Mouse (Mus musculus) MEL (cell line): ENCODE measurements around the gene Ywhab. TPM values are rescaled to one million over a fixed set of nuclear protein-coding genes. Genes with fewer than 3 reads are reported as not detected.

Experiments
- DNase-seq: peaks from one replicate; pipeline ENCODE4 v3.0.0; 2011; ENCODE audit warnings: low read depth, low spot score
- H3K27ac ChIP-seq: 2 replicates; pipeline ENCODE4 v1.5.1; 2012; ENCODE audit warnings: low read depth, mild to moderate bottlenecking, control low read depth, low read length, moderate library complexity; ENCODE audit not compliant: control insufficient read depth
- H3K27me3 ChIP-seq, 2 experiments: fragments of 150-350 bp in 1 of 2; sonication (generic) in 1 of 2; 2 replicates each; pipeline ENCODE4 v1.6.1; 2012; ENCODE audit warnings: low read length in 2 of 2, mild to moderate bottlenecking in 2 of 2, improper control_type of control experiment in 1 of 2, moderate library complexity in 1 of 2; ENCODE audit not compliant: insufficient read depth in 2 of 2, control insufficient read depth in 1 of 2
- H3K36me3 ChIP-seq, 2 experiments: 2 replicates each; pipeline ENCODE4 v1.6.1; 2012 to 2014; ENCODE audit warnings: low read length in 2 of 2, improper control_type of control experiment in 1 of 2, inconsistent platforms in 1 of 2, mild to moderate bottlenecking in 1 of 2; ENCODE audit not compliant: insufficient read depth in 2 of 2, control insufficient read depth in 1 of 2
- H3K4me1 ChIP-seq, 2 experiments: fragments of 150-350 bp in 1 of 2; sonication (generic) in 1 of 2; 2 replicates each; pipeline ENCODE4 v1.6.1; 2012; ENCODE audit warnings: low read length in 2 of 2, improper control_type of control experiment in 1 of 2, mild to moderate bottlenecking in 1 of 2; ENCODE audit not compliant: insufficient read depth in 2 of 2, control insufficient read depth in 1 of 2
- H3K4me3 ChIP-seq, 2 experiments: fragments of 150-350 bp in 1 of 2; sonication (generic) in 1 of 2; 2 replicates each; pipeline ENCODE4 v1.5.1; 2012; ENCODE audit warnings: low read depth in 2 of 2, low read length in 2 of 2, mild to moderate bottlenecking in 2 of 2, moderate library complexity in 2 of 2, control low read depth in 1 of 2, improper control_type of control experiment in 1 of 2; ENCODE audit not compliant: control insufficient read depth in 1 of 2, insufficient read depth in 1 of 2
- H3K79me2 ChIP-seq: 2 replicates; pipeline ENCODE4 v1.6.1; 2012; ENCODE audit warnings: mild to moderate bottlenecking, low read length, moderate library complexity; ENCODE audit not compliant: control insufficient read depth, poor library complexity, insufficient read depth
- H3K9ac ChIP-seq: 2 replicates; pipeline ENCODE4 v1.6.1; 2012; ENCODE audit warnings: low read depth, mild to moderate bottlenecking, control low read depth, low read length, moderate library complexity; ENCODE audit not compliant: control insufficient read depth, poor library complexity, severe bottlenecking
- H3K9me3 ChIP-seq: fragments of 150-350 bp; sonication (generic); replicated peaks from 2 replicates; pipeline ENCODE4 v1.6.1; 2012; ENCODE audit warnings: mild to moderate bottlenecking, low read length, improper control_type of control experiment, moderate library complexity; ENCODE audit not compliant: insufficient read depth
- CHD2 ChIP-seq: IDR thresholded peaks from 2 replicates; pipeline ENCODE4 v1.6.1; 2011; ENCODE audit warnings: low read length, improper control_type of control experiment
- CTCF ChIP-seq, 3 experiments: IDR thresholded peaks in 2 of 3; conservative IDR thresholded peaks in 1 of 3; 2 replicates each; pipeline ENCODE4 v1.5.1; 2011 to 2012; ENCODE audit warnings: low read length in 3 of 3, low read depth in 2 of 3, mild to moderate bottlenecking in 2 of 3, improper control_type of control experiment in 1 of 3, inconsistent platforms in 1 of 3, mixed read lengths in 1 of 3, moderate library complexity in 1 of 3; ENCODE audit not compliant: control insufficient read depth in 1 of 3, insufficient read depth in 1 of 3, poor library complexity in 1 of 3, severe bottlenecking in 1 of 3
- GATA1 ChIP-seq: IDR thresholded peaks from 2 replicates; pipeline ENCODE4 v1.6.1; 2011; ENCODE audit warnings: low read depth, low read length, improper control_type of control experiment
- JUND ChIP-seq: IDR thresholded peaks from 2 replicates; pipeline ENCODE4 v1.6.1; 2011; ENCODE audit warnings: low read depth, mild to moderate bottlenecking, improper control_type of control experiment, low read length
- KAT2A ChIP-seq: conservative IDR thresholded peaks from 2 replicates; pipeline ENCODE4 v1.6.1; 2012; ENCODE audit warnings: low read depth, low read length, improper control_type of control experiment, inconsistent platforms
- MYB ChIP-seq: IDR thresholded peaks from 2 replicates; pipeline ENCODE4 v1.6.1; 2011; ENCODE audit warnings: mild to moderate bottlenecking, low read depth, low read length, improper control_type of control experiment
- POLR2A ChIP-seq, 2 experiments: IDR thresholded peaks; 2 replicates each; pipeline ENCODE4 v1.6.1; 2011 to 2012; ENCODE audit warnings: low read length in 2 of 2, mild to moderate bottlenecking in 2 of 2, control low read depth in 1 of 2, improper control_type of control experiment in 1 of 2, low read depth in 1 of 2, moderate library complexity in 1 of 2; ENCODE audit not compliant: control insufficient read depth in 1 of 2, insufficient read depth in 1 of 2, poor library complexity in 1 of 2
- POLR2AphosphoS5 ChIP-seq: IDR thresholded peaks from 2 replicates; pipeline ENCODE4 v1.6.1; 2012; ENCODE audit warnings: low read depth, borderline replicate concordance, mild to moderate bottlenecking, inconsistent platforms, low read length, moderate library complexity, mixed read lengths
- RAD21 ChIP-seq: IDR thresholded peaks from 2 replicates; pipeline ENCODE4 v1.6.1; 2011; ENCODE audit warnings: mild to moderate bottlenecking, low read depth, low read length, improper control_type of control experiment
- RCOR1 ChIP-seq: IDR thresholded peaks from 2 replicates; pipeline ENCODE4 v1.6.1; 2012; ENCODE audit warnings: low read depth, mild to moderate bottlenecking, inconsistent platforms, low read length, improper control_type of control experiment
- SIN3A ChIP-seq: IDR thresholded peaks from 2 replicates; pipeline ENCODE4 v1.6.1; 2012; ENCODE audit warnings: low read length, improper control_type of control experiment, inconsistent platforms
- SMC3 ChIP-seq: IDR thresholded peaks from 2 replicates; pipeline ENCODE4 v1.6.1; 2011; ENCODE audit warnings: low read depth, low read length, improper control_type of control experiment
- TBP ChIP-seq: IDR thresholded peaks from 2 replicates; pipeline ENCODE4 v1.8.0; 2011; ENCODE audit warnings: low read depth, low read length, improper control_type of control experiment
- USF1 ChIP-seq: IDR thresholded peaks from 2 replicates; pipeline ENCODE4 v1.6.1; 2014; ENCODE audit warnings: low read depth, mild to moderate bottlenecking, inconsistent platforms, low read length, improper control_type of control experiment, moderate library complexity
- ZC3H11A ChIP-seq: IDR thresholded peaks from 2 replicates; pipeline ENCODE4 v1.6.1; 2012; ENCODE audit warnings: low read depth, mild to moderate bottlenecking, inconsistent platforms, low read length, improper control_type of control experiment
- ZKSCAN1 ChIP-seq: IDR thresholded peaks from 2 replicates; pipeline ENCODE4 v1.6.1; 2012; ENCODE audit warnings: low read depth, mild to moderate bottlenecking, inconsistent platforms, low read length, improper control_type of control experiment, moderate library complexity
- ZNF384 ChIP-seq: IDR thresholded peaks from 2 replicates; pipeline ENCODE4 v1.6.1; 2012; ENCODE audit warnings: low read depth, mild to moderate bottlenecking, inconsistent platforms, low read length, improper control_type of control experiment
- polyA plus RNA-seq, 2 experiments: library from polyadenylated mRNA; stranded (reverse) in 1 of 2; unstranded in 1 of 2; fragments of >175 nt in 1 of 2; fragments of >200 nt in 1 of 2; gene quantifications; 2 replicates each; pipeline versions ENCODE4 v1.2.1 to v1.2.4; 2012; ENCODE audit warnings: low replicate concordance in 2 of 2, low read depth in 1 of 2; ENCODE audit not compliant: insufficient read length in 2 of 2, insufficient read depth in 1 of 2, missing spikeins in 1 of 2
- total RNA-seq: library from RNA; depleted of rRNA; stranded (reverse); fragments of 300-350 nt; gene quantifications from 2 replicates; pipeline ENCODE4 v1.2.3, GENCODE M21; 2012

Ywhab gene
- total and polyA plus RNA-seq, 3 experiments, result 71.4 to 717 (median 179) TPM

GRCm38 (mm10) chr2:164010944-164011343, 16.2 kb downstream of the Ywhab start:
- H3K4me3 ChIP-seq, result no peak overlapping the region
- H3K36me3 ChIP-seq, result peaks cover 0 to 26% of the 10 kb centered on the region in 2 experiments; a peak in 3 of 4 replicates
- H3K27me3 ChIP-seq, result no peaks in the 10 kb centered on the region
- no peak for DNase-seq
- H3K4me1 ChIP-seq, result no peaks in the 10 kb centered on the region
- TF ChIP-seq JUND (no peak), POLR2A (IDR thresholded peaks at IDR 0.05; ENCODE audit: control insufficient read depth in 1 of 2, insufficient read depth in 1 of 2, low read depth in 1 of 2, low read length in 2 of 2, poor library complexity in 1 of 2) (no peak), GATA1 (no peak), CTCF (IDR thresholded peaks at IDR 0.05 in 2 of 3, conservative IDR thresholded peaks at IDR 0.05 in 1 of 3; ENCODE audit: control insufficient read depth in 1 of 3, insufficient read depth in 1 of 3, low read depth in 2 of 3, low read length in 3 of 3, poor library complexity in 1 of 3, severe bottlenecking in 1 of 3) (no peak), MYB (no peak), POLR2AphosphoS5 (no peak), SIN3A (no peak), SMC3 (no peak), CHD2 (no peak), ZKSCAN1 (no peak), RCOR1 (no peak), ZNF384 (no peak), USF1 (no peak), ZC3H11A (no peak)
- no peak overlapping the region for H3K27ac ChIP-seq
- H3K79me2 ChIP-seq, result peaks cover 43% of the 10 kb centered on the region
- H3K9ac ChIP-seq, result no peak overlapping the region
- H3K9me3 ChIP-seq, result no peaks in the 10 kb centered on the region

GRCm38 (mm10) chr2:164015304-164015703, 20.5 kb downstream of the Ywhab start:
- no peak overlapping the region for H3K27ac ChIP-seq
- peaks cover 0 to 27% of the 10 kb centered on the region in 2 experiments; a peak in 3 of 4 replicates for H3K36me3 ChIP-seq
- no peak overlapping the region for H3K9ac ChIP-seq
- TF ChIP-seq KAT2A (no peak), CTCF (IDR thresholded peaks at IDR 0.05 in 2 of 3, conservative IDR thresholded peaks at IDR 0.05 in 1 of 3; ENCODE audit: control insufficient read depth in 1 of 3, insufficient read depth in 1 of 3, low read depth in 2 of 3, low read length in 3 of 3, poor library complexity in 1 of 3, severe bottlenecking in 1 of 3) (no peak)
- peaks cover 0 to 4% of the 10 kb centered on the region in 2 experiments; a peak in 1 of 4 replicates for H3K4me1 ChIP-seq
- no peak for DNase-seq
- H3K27me3 ChIP-seq, result no peaks in the 10 kb centered on the region
- H3K79me2 ChIP-seq, result peaks cover 7% of the 10 kb centered on the region; the same call in 1 of the 2 replicates
- no peaks in the 10 kb centered on the region for H3K9me3 ChIP-seq
- no peak overlapping the region for H3K4me3 ChIP-seq

GRCm38 (mm10) chr2:164018910-164019309, 24.1 kb downstream of the Ywhab start:
- TF ChIP-seq ZNF384 (no peak), RAD21 (peak; percentile 24), RCOR1 (no peak), CTCF (IDR thresholded peaks at IDR 0.05 in 2 of 3, conservative IDR thresholded peaks at IDR 0.05 in 1 of 3; ENCODE audit: control insufficient read depth in 1 of 3, insufficient read depth in 1 of 3, low read depth in 2 of 3, low read length in 3 of 3, poor library complexity in 1 of 3, severe bottlenecking in 1 of 3) (peak in 2 of 3 experiments; percentile 16 to 47; a peak in 2 of 6 replicates), TBP (no peak), POLR2A (IDR thresholded peaks at IDR 0.05; ENCODE audit: control insufficient read depth in 1 of 2, insufficient read depth in 1 of 2, low read depth in 1 of 2, low read length in 2 of 2, poor library complexity in 1 of 2) (no peak)
- TF ChIP-seq, all 39 proteins: peak for 2
- Histone ChIP-seq H3K79me2 (peaks cover 2% of the 10 kb centered on the region; the same call in 1 of the 2 replicates), H3K36me3 (peaks cover 0 to 12% of the 10 kb centered on the region in 2 experiments; a peak in 2 of 4 replicates), H3K27ac (no peak overlapping the region), H3K9ac (no peak overlapping the region), H3K9me3 (no peaks in the 10 kb centered on the region), H3K4me1 (peaks cover 0 to 4% of the 10 kb centered on the region in 2 experiments; a peak in 1 of 4 replicates), H3K4me3 (no peak overlapping the region), H3K27me3 (no peaks in the 10 kb centered on the region)
- DNase-seq, result peak; percentile 32
